Mouse (Mus musculus) left cerebral cortex, adult 8-10 months (tissue): ENCODE results near the gene Flii. TPM values are rescaled to one million over a fixed set of nuclear protein-coding genes. Genes with fewer than 3 reads are reported as not detected.

ENCODE experiments used
- DNase-seq, 2 experiments: peaks; one replicate each; pipeline ENCODE4 v3.0.0; 2022; ENCODE audit warnings: low spot score in 2 of 2
- total RNA-seq, 4 experiments: library from RNA; stranded (reverse); gene quantifications; 2 replicates each; pipeline ENCODE4 v1.2.4; 2022

The Flii gene
- 10 to 100 TPM; 61.2 to 73.0 (median 62.4) TPM for total RNA-seq

DNA sequence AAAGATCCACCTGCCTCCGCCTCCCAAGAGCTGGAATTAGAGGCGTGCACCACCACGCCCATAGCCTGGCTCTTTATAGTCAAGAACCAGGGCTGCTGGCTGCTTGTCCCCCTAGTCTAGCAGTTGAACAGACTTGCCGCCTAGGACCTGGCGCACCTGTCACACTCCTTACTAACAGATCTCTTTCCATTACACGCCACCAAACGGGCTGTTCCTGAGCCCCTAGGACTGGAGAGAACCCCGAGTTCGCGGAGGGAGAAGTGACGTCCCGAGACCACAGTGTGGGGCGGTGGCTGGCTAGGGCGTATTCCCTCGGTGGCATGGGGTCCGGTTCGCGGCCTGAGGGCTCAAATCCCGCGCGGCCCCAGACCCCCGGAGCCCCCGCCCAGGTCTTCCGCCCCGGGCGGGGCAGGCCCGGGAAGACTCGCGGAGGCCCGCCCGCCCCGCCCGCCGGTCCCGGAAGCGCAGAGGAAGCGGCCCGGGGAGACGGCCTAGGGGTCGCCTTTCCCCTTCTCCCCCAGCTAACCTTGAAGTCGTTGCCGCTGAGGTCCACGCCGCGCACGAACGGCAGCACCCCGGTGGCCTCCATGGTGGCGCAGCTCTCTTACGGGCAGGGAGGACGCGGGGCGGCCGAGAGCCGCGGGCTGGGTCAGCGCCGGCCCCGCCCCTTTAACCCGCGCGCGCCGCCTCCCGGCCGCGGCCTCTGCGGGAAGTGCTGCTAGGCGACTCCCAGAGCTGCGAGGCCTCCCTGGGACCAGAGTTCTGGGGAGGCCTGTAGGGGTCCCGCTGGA lies at the start of gene Flii:
Gene Flii, minus strand, starts transcription at position 663 of the 791 bp plus-strand sequence.
- DNase-seq: peak in 1 of 2 experiments; percentile 60

DNA sequence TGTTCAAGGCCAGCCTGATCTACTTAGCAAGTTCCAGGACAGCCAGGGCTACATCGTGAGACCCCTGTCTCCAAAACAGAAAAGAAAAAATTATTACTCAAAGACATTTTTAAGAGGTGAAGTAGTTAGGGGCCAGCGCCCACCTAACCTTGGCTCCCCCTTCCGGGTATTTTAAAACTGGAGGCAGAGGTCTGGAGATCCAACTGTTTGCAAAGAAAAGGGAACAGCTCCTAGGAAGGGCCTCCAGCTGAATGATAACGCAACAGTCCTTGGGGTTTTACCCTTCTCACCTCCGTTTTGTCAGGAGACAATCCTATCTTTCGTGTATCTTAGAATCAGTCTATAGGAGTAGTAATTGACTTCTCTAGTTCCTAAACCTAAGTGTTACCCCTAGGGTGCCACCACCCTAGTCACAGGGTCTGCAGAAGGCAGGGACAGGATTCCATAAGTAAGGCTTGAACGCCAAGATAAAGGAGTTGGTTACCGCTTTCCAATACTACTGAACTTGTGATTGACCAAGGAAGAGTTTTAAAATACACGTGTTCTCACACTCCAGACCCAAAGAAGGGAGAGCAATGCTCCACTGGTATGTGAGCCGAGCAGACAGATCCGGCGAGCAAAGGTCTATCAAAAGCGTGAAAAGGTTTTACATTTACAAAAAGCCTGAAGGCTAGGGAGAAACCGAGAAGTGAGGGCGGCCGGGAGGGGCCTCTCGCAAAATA lies 49.2 kb upstream of the Flii start:
- DNase-seq: no peak

DNA sequence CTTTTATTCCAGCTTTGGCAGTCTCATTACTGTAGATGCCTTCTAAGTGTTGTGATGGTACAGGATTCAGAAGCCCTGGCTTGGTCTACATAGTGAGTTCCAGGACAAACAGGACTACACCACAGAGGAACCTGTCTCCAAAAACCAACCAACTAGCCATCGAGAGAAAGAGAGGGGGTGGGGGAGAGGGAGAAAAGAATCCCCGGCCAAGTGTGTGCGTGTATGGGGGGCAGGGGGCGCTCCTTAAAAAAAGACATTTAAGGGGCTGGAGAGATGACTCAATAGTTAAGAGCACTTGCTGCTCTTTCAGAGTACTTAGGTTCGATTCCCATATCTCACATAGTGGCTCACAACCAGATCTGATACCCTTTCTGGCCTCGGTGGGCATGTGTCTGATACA lies 48.5 kb upstream of the Flii start:
- no peak for DNase-seq

DNA sequence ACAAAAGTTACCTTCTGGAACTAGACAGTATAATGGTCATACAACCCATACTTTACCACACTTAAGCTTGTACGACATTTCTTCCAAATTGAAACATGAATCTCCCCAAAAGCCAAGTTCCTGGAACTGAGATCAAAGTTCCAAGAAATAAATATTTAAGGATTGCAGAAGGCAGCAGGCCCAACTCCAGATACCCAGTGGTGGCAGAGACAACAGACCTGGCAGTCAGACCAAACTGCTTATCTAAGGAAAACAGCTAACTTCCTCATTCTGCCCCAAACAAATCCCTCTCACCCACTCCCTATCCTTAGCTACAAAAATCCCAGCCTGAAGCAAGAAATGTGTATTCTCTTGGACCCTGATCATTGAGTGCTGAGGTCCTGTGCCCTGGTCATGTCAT lies 47.8 kb upstream of the Flii start:
- DNase-seq: no peak

DNA sequence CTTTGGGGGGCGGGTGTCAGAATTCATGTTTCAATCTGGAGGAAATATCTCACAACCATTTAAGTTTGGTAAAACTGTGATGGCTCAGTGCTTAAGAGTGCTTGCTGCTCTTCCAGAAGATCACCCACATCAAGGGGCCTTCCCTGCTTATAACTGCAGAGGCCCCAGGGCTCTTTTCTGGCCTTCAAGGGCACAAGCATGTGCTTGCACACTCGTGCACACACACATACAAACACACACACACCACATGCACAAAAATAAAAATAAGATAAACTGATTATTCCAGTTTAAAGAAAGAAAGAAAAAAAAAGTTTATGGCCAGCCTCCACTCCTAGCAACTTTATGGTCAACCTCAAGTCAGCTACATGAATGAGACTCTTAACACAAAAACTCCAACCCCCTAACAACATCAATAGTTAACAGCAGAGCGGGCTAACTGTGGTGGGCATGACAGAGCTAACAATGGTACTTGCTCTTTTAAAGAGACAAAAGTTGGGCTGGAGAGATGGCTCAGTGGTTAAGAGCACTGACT lies 47.2 kb upstream of the Flii start:
- no peak for DNase-seq

DNA sequence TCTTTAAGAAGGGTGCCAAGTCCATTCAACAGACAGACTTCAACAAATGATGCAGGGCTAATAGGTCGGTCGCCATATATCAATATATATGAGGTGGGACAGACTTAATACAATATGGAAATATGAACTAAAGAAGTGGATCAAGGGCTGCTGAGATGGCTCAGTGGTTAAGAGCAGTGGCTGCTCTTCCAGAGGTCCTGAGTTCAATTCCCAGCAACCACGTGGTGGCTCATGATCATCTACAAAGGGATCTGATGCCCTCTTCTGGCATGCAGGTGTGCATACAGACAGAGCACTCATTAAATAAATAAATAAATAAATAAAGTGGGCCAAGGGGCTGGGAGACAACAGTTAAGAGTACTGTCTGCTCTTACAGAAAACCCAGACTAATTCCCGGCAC lies 45.1 kb upstream of the Flii start:
- DNase-seq: no peak

DNA sequence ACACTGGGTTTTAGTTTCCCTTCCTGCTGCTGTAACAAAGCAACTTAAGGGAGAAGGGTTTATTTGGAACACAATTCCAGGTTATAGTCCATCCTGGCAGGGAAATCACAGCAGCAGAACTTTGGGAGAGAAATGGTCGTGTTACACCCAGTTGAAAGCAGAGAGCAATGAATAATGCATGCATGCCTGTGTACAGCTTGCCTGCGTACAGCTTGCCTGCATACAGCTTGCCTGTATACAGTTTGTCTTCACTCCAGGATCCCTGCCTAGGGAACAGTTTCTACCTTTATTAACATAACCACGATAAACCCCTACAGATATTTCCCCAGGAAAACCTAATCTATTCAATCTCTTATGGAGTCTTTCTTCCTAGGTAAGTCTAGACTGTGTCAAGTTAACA lies 43.7 kb upstream of the Flii start:
- no peak for DNase-seq

DNA sequence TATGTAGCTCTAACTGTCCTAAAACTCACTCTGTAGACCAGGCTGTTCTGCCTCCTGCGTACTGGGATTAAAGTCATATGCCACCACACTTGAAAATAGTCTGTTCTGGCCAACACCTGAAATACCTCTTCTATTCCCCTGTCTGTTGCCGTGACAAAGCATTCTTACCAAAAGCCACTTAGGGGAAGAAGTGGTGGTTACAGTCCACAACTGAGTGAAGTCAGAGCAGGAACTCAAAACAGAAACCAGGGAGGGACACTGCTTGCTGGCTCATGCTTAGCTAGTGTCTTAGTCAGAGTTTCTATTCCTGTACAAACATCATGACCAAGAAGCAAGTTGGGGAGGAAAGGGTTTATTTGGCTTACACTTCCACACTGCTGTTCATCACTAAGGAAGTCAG lies 42.3 kb upstream of the Flii start:
- DNase-seq: no peak

DNA sequence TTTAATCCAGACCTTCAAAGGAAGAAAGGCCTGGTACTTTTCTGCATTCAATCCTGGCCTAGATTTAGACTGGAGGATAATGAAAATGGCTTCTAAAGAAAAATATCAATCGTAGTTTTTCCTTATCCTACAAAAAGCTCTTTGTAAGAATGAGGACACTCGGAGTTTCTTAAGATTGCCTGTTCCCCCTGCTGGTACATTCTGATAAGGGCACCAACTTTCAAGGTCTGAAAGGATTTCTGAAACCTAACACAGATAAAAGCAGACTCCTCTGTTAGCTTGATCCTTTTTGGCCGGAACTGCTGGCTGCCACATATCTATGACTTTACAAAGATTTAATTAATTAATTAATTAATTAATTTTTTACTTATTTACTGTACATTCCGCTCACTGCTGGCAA lies 39.9 kb upstream of the Flii start:
- DNase-seq: no peak

DNA sequence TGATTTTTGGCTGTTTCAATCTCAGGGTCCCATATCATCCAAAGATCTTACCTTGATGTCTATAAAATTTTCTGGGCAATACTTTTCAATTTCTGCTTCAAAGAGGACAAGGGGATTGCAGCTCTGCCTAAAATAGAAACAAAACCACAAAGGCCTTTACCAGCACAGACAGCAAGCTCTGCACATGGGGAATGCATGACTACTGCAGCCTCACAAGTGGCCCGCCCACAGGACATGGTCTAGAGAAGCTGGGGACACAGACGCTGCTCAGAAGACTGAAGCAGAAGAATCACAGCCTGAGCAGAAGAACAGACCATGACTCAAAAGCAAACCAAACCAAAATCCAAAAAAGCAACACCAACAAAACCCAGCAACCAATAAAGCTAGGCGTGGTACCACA lies 34.6 kb upstream of the Flii start:
- no peak for DNase-seq

DNA sequence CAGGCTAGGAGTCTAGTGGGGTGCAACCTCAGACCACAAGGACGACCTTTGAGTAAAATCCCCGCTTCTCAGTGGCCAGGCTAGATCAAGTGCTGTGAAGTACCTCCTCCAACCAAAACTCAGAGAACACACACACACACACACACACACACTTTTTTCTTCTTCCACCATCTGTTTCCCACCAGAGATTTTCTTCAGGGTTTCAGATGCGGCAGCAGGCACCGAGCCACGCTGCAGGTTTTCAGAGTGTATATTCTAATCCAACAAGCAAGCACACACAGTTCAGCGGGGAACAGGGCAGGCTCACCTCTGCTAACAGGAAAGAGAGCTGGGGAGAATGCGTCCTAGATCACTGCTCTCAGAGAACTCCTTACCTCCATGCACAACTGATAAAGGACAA lies 28.5 kb upstream of the Flii start:
- no peak for DNase-seq

DNA sequence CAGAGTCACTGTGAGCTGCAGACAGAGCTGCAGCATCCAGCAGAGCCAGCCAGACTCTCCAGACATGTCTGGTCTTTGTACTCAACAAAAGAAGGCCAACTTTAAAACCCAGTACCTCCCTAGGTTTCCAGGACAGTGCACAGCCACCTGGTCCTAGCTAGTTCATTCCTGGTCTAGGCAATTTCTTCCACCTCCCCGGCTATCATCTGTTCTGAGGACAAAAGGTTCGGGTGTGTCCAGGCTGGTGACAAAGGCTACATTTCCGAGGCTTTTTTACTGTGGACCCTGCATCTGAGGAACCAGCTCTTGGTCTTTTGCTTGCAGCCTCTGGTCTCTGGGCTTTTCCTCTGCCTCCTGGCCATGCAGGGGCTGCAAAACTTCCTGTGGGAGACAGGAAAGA lies 13.3 kb upstream of the Flii start:
- no peak for DNase-seq

DNA sequence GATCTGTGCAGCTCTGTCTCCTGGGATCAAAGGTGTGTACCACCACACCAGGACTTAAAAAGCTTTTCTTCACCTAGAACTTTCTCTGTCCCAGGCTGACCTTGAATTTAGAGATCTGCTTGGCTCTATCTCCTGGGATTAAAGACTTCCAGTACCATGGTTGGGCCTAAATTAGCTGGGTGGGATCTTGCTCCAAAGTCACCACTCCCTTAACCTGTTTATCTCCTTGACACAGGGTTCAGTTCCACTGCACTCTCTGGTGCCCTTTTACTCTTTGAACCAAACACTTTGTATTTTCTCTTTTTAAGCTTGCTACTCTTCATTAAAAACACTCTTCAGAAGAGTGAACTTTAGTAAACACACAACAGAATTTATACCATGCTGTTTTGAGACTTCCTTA lies 10.4 kb upstream of the Flii start:
- no peak for DNase-seq

DNA sequence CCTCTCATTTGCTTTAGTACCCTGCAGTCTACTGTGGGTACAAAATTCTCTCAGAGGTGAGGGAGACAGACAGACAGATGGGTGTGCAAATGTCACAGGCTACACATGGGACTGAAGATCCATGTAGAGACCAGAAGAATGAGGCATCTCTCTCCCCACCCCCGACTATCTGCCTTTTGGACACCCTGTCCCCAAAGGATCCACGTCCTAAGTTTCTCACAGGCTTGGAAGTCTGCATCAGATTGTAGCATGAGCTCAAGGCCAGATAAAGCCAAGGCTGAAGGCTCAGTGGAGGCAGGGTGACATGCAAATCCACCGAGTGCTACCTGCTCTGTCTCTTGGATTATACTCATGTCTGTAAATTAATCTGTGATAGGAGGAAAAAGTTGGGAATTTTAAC lies 9.4 kb upstream of the Flii start:
- DNase-seq: no peak

DNA sequence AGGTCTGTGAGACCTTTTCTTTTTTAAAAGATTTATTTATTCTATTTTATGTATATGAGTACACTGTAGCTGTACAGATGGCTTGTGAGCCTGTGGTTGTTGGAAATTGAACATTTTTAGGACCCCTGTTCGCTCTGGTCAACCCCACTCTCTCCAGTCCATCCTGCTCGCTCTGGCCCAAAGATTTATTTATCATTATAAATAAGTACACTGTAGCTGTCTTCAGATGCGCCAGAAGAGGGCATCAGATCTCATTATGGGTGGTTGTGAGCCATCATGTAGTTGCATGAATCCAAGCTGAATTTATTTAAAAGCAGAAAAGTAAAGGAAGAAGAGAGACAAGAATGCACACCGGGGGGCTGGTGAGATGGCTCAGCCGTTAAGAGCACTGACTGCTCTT lies 8.1 kb upstream of the Flii start:
- no peak for DNase-seq

DNA sequence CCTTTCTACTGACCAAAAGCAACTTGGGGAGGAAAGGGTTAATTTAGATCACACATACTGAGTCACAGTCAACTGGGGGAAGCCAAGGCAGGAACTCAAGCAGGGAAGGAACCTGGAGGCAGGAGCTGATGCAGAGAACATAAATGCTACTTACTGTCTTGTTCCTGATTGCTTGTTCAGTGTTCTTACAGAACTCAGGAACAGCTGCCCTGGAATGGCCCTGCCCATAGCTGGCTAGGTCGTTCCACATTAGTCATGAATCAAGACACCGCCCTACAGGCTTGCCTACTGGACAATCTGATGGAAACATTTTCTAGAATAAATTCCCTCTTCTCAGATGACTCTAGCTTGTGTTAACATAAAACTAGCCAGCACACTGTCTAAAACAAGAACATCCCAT lies 7.1 kb upstream of the Flii start:
- DNase-seq: no peak

DNA sequence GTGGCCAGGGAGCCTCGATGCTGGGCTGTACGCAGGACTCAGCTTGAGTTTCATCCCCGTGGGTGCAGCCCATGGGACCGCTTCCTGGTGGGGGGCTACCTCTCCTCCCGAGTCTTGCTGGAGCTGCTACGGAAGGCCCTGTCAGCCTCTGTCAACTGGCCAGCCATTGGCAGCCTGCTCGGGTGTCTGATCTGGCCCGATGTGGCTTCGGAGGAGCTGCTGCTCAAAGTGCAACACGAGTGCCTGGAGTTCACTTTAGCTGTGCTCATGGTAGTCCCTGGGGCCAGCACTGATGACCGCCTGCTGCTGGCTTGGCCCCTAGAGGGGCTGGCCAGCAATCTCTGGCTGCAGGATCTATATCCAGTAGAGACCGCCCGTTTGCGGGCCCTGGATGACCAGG lies 4.2 kb upstream of the Flii start:
- DNase-seq: no peak

DNA sequence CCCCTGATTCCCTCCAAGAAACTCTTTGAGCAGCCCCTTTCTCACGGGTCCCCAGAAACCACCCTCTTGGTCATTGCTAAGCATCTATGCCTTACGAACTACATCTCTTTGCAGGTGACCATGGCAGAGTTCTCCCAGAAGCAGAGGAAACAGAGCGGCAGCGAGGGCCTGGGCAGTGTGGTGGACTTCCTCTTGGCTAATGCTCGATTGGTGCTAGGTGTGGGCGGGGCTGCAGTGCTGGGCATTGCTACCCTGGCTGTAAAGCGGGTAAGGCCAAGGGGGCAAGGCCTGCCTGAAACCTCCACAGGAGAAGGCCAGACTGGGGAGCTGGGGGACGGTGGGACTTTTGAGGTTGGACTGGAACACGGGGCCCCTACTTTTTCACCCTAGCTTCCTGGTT lies 3.1 kb upstream of the Flii start:
- DNase-seq: no peak

DNA sequence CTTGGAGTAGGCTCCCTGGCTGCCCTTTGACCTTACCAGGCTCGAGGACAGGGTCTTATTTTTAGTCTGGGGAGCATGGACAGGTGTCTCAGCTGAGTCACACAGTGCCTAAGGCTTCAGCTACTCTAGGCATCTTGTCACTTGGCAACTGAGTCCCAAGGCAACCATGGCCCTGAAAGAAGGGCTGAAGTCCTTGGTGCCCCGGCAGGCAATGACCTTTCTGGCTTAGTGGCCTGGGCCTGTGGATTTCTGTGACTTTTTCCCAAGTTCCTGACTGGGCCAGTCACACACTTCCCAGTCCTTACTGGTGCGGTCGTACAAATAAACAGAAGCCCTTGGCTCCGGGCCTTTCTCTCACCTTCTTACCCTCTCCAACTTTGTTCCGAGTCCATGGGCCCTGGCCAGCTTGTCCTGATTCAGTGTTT lies 2.2 kb upstream of the Flii start:
- DNase-seq: no peak

DNA sequence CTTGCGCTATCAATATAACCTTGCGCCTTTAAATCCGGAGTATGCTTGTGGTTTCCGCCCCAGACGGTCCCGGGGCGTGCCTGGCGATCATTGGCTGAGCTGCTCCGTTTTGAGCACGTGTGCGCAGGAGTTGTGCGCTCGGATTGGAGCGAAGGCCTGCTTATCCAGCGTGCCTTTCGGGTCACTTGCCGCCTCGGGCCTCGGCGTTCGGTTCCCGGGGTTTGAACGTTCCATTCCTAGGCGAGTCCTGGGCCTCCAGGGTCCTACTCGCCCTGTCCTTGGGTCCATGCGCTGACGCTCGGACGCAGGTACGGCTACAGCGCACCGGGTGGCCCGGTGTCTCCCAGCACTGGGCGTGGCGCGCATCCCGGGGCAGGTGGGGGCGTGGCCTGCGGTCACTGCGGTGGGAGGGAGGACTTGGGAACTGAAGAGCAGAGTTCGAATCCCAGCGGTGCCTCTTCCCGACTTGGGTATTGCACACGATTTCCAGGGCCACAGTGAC lies 1.2 kb upstream of the Flii start, which contains the start of gene Mief2:
Gene Mief2, plus strand, starts transcription at position 139 of the 502 bp plus-strand sequence.
- peak; percentile 92 to 96 for DNase-seq

DNA sequence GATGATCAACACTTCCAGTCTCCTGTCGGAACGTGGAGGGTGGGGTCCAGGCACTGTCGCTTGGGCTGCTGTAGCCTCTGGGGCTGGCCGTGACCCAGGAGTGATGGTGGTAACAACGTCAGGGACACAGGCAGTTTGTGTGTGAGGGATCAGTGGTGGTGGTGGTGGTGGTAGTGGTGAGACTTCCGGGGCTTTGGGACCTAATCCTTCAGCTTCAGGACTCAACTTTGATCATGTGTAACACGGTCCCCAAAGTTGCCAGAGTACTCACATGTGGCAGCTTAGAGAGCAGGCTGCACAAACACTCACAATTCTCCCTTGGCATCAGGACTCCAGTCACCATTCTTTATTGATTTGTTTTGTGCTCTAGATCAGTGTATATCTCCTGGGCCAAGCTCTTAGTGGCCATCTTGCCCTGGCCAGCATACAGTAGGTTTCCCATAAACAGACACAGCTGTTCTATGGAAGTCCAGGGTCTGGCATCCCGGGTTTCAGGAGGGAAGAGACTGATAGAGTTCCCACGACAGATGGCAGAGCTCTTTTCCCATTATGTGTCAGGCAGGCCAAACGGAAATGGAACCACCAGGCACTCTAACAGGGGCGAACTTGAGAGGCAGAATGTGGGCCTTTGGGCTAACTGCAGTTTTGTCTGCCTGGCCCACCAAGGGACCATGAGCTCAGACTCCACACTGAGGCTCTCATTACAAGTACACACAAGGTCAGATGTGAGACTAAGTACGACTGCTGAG lies 503 bp upstream of the Flii start:
- DNase-seq: no peak

DNA sequence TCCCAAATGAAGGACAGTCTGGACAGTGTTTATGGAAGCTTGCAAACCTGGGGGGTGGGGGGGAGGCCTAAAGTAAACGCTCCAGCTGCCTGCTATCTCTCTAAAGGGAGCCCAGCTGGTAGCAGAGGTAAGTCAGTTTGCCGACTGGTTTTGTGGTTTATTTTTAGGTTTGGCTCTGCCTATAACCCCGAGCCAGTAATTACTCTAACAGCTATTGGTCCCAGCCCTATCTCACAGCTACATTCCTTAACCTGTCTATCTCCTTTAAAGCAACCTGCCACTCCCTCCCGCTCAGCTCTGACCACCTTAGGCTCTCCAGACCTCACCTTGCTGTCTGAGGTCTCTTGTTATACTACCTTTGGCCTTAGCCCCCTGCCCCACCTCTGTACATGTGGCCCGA lies 7.8 kb downstream of the Flii start:
- DNase-seq: no peak
